10 mouse cellular contexts compared by ENCODE assay signal in the genomic region with DNA sequence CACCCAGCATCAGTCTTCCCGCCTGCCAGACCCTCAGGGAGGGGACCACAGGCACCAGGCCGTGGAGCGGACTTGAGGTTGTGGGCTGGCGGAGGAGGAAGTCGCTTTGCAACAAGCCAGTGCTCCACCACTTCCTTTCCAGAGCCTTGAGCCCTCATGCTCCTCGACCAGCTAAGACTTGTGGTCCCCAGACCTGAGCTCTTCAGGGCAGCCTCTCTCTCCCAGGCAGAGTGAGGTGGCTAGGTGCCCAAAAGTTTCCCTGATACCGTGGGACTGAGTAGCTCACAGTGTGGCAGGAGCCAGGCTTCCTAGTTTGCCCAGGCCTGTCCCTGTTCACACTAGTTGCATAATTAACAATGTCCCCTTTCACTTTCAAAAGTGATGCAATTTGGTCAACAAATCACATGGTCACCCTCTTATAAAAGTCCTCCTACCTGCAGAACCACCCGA. TPM values are rescaled to one million over a fixed set of nuclear protein-coding genes. Genes with fewer than 3 reads are reported as not detected.
DNase-seq lines count a peak whose midpoint lies in the region; ATAC-seq and TF ChIP-seq lines count a peak whose summit lies in the region.
"Had no signal": no experiment of that assay in that cellular context is flagged by ENCODE, and none has a peak within 500 bp of the region (broad histone marks: within the 10 kb centered on the region; RNA-seq: fewer than 3 reads in every experiment).

No protein-coding gene starts in this region.

- peaks cover 15% of the 10 kb centered on the region for H3K36me3 ChIP-seq in hindbrain, embryonic 12.5 days

- H3K4me1 ChIP-seq in hindbrain, embryonic 12.5 days, result peaks cover 27% of the 10 kb centered on the region

- no peak overlapping the region for H3K9ac ChIP-seq in hindbrain, embryonic 12.5 days

- H3K27me3 ChIP-seq in hindbrain, embryonic 12.5 days, result peaks cover 44% of the 10 kb centered on the region

- no peaks in the 10 kb centered on the region for H3K9me3 ChIP-seq in hindbrain, embryonic 12.5 days (replicated peaks)

- H3K27ac ChIP-seq in layer of hippocampus, adult 2 months, result no peak overlapping the region
- H3K27ac ChIP-seq in hindbrain, embryonic 12.5 days, result no peak overlapping the region

- WGBS in hindbrain, embryonic 12.5 days, result 76% methylated on average over 8 of the region's 8 CpGs

- no peak for TF ChIP-seq CTCF in layer of hippocampus, adult 2 months (conservative IDR thresholded peaks at IDR 0.05)

- ATAC-seq in hematopoietic stem cell, adult 5-6 weeks (replicated peaks in 1 of 2; ENCODE audit: insufficient read depth in 1 of 2, low FRiP score in 2 of 2, low TSS enrichment in 1 of 2, low read depth in 1 of 2, poor library complexity in 2 of 2, severe bottlenecking in 2 of 2), result peak; percentile 86 to 91
- ATAC-seq in megakaryocyte progenitor cell, adult 5-6 weeks (replicated peaks; ENCODE audit: poor library complexity), result peak; percentile 72
- no peak for ATAC-seq in hindbrain, embryonic 12.5 days (ENCODE audit: low FRiP score)
- ATAC-seq: midbrain, embryonic 16.5 days had no signal

- no peak overlapping the region for H3K4me3 ChIP-seq in layer of hippocampus, adult 2 months
- H3K4me3 ChIP-seq in hindbrain, embryonic 12.5 days, result no peak overlapping the region

- no peak overlapping the region for H3K4me2 ChIP-seq in hindbrain, embryonic 12.5 days (replicated peaks)
- H3K4me2 ChIP-seq: heart, embryonic 11.5 days had no signal

- peak; percentile 62 for DNase-seq in urinary bladder, postnatal 14 days (ENCODE audit: low spot score)
- DNase-seq in urinary bladder, adult 2 months (ENCODE audit: low spot score), result no peak
- no peak for DNase-seq in layer of hippocampus, adult 2 months (ENCODE audit: low spot score in 2 of 2)
- no peak for DNase-seq in layer of hippocampus, adult 11-12 months (ENCODE audit: low spot score)

RNA-seq across cellular contexts. Expression of a gene that starts 9.1 kb away (rescaled TPM):
- 21.3 and 31.5 TPM in 2 replicates for polyA plus RNA-seq in urinary bladder, adult 2 months (2012; rRNA removed)
- 6.6 and 8.1 TPM in 2 replicates for total RNA-seq in hematopoietic stem cell, adult 5-6 weeks (2017)
- total RNA-seq in megakaryocyte progenitor cell, adult 5-6 weeks (2015), result 3.6 and 4.1 TPM in 2 replicates
- 2.5 and 5.8 TPM in 2 replicates for total RNA-seq in megakaryocyte progenitor cell, adult 5-6 weeks (2017)
- total RNA-seq in layer of hippocampus, adult 2 months (2021), result 10 to 100 TPM; 91.8 to 96.9 TPM
- polyA plus RNA-seq in hindbrain, embryonic 12.5 days (2016; fragmentation: Nextera tagmentation; extraction: Ambion mirVana), result 10.1 and 10.5 TPM in 2 replicates

RNA-seq across cellular contexts. Expression of a gene that starts 27.1 kb away (rescaled TPM):
- 1.1 and 1.4 TPM in 2 replicates for polyA plus RNA-seq in urinary bladder, adult 2 months (2012; rRNA removed)
- total RNA-seq in hematopoietic stem cell, adult 5-6 weeks (2017), result 0.45 and 1.1 TPM in 2 replicates
- not detected in 2 replicates for total RNA-seq in megakaryocyte progenitor cell, adult 5-6 weeks (2015)
- total RNA-seq in megakaryocyte progenitor cell, adult 5-6 weeks (2017), result not detected in 2 replicates
- under 1 TPM; 0.17 to 0.23 TPM for total RNA-seq in layer of hippocampus, adult 2 months (2021)
- 0.10 TPM in 1 of 2 replicates, not detected in the other for polyA plus RNA-seq in hindbrain, embryonic 12.5 days (2016; fragmentation: Nextera tagmentation; extraction: Ambion mirVana)
- polyA plus RNA-seq: embryonic facial prominence, embryonic 11.5 days; heart, embryonic 11.5 days had no signal

RNA-seq across cellular contexts. Expression of a gene that starts 45.5 kb away (rescaled TPM):
- 70.8 and 80.2 TPM in 2 replicates for polyA plus RNA-seq in urinary bladder, adult 2 months (2012; rRNA removed)
- total RNA-seq in hematopoietic stem cell, adult 5-6 weeks (2017), result 329 and 360 TPM in 2 replicates
- total RNA-seq in megakaryocyte progenitor cell, adult 5-6 weeks (2015), result 156 and 175 TPM in 2 replicates
- total RNA-seq in megakaryocyte progenitor cell, adult 5-6 weeks (2017), result 312 and 387 TPM in 2 replicates
- total RNA-seq in layer of hippocampus, adult 2 months (2021), result 100 to 1,000 TPM; 128 to 133 TPM
- 53.9 and 57.8 TPM in 2 replicates for polyA plus RNA-seq in hindbrain, embryonic 12.5 days (2016; fragmentation: Nextera tagmentation; extraction: Ambion mirVana)

Comparison
In these comparisons a context has a peak if more than half of its experiments do, and no peak if none do; other contexts are left out.
1. RNA of a gene that starts 9.1 kb away (total RNA-seq): 91.8 to 96.9 TPM in layer of hippocampus, adult 2 months; 6.6 to 8.1 TPM in hematopoietic stem cell, adult 5-6 weeks and 2.5 to 5.8 TPM in megakaryocyte progenitor cell, adult 5-6 weeks; every median in the first group is over 10 times any median in the second.